Mouse (Mus musculus): ENCODE measurements around the gene Ndc1. TPM values are rescaled to one million over a fixed set of nuclear protein-coding genes. Genes with fewer than 3 reads are reported as not detected.

Gene Ndc1
- polyA plus RNA-seq (2012; ENCODE audit: insufficient read depth, insufficient read length, low replicate concordance, missing spikeins): not detected in 2 replicates

DNA sequence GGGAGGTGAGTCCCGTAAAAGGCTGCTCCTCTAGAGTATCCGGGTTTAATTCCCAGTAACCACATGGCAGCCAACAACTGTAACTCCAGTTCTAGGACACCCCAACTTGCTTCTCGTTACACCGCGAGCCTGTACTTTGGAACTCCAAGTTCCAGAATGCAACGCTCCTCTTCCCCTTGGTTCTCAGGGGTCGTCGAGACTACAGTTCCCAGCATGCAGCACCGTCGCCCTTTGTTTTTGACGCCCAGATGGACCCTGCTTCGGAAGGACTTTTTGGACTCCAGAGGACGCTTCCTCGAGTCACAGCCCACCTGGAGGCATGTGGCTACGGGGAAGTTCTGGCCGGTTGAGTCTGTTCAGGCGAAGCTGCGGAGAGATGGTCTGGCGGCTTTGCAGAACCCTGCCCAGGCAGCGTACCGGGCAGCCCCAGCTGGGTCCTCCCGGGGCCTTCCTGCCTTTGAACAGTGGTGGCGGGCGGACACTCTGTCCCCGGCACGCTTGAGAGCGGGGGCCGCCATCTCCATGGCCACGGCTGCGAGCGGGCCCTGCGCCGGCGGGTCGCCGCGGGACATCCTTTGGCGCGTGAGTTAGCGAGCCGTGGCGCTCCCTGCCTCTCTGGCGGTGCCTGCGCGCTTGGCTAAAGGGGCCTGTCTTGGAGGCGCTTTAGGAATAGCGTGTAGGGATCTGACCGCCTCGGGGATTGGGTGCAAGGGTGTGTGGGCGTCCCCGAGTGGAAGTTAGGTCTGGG is at the start of gene Ndc1:
Gene Ndc1, plus strand, starts transcription at position 218 of the 748 bp plus-strand sequence.
- peak within 1 kb of the TSS; percentile 66 for H3K4me3 ChIP-seq (ENCODE audit: insufficient read depth, low read depth, low read length)
- no peaks in the 10 kb centered on the region for H3K4me1 ChIP-seq (ENCODE audit: control insufficient read depth, insufficient read depth, low read length)
- WGBS: under 1% methylated on average over 51 of the region's 51 CpGs
- H3K27ac ChIP-seq (ENCODE audit: insufficient read depth, low read depth, low read length): peak within 1 kb of the TSS; percentile 95
- no peak for TF ChIP-seq POLR2A (IDR thresholded peaks at IDR 0.05; ENCODE audit: insufficient read depth, low read depth, low read length)
- no peak; the same call in 1 of the 2 replicates for TF ChIP-seq CTCF (IDR thresholded peaks at IDR 0.05; ENCODE audit: insufficient read depth, low read depth, low read length)

DNA sequence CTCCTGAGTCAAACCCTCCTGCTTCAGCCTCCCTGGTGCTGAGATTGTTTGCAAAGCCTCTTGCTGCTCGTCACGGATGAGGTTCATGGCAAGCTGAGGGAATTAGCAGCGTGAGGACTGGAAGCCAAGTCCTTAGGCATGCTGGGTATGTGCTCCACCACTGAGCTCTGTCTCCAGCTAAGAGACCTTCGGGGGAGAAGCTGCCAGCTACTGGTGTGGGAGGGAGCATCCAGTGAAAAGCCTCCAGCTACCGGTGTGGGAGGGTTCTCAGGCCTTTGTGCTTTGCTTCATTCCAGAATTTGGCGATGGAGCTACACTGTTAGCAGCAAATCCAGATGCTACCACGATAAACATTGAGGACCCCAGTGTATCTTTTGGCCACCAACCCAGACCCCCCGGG is 48.9 kb upstream of the Ndc1 start:
- TF ChIP-seq POLR2A (IDR thresholded peaks at IDR 0.05; ENCODE audit: insufficient read depth, low read depth, low read length) (no peak), CTCF (IDR thresholded peaks at IDR 0.05; ENCODE audit: insufficient read depth, low read depth, low read length) (no peak)
- WGBS: 48% methylated on average over 8 of the region's 8 CpGs
- Histone ChIP-seq H3K4me3 (ENCODE audit: insufficient read depth, low read depth, low read length) (no peak overlapping the region), H3K27ac (ENCODE audit: insufficient read depth, low read depth, low read length) (no peak overlapping the region), H3K4me1 (ENCODE audit: control insufficient read depth, insufficient read depth, low read length) (peaks cover 16% of the 10 kb centered on the region)

DNA sequence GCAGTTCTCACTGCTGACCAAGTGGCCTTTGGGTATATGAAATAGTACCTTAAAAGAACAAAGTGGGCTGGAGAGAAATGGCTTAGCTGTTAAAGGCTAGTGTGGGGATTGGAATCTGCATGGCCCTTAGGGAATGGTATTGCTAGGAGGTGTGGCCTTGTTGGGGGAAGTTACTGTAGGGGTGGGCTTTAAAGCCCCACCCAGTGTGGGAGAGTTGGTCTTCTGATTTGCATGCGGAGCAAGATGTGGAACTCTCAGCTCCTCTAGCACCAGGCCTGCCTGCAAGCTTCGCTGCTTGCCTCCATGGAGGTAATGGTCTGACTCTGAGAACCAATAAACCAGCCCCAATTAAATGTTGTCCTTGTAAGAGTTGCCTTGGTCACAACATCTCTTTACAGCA is 46.5 kb upstream of the Ndc1 start:
- Histone ChIP-seq H3K4me3 (ENCODE audit: insufficient read depth, low read depth, low read length) (no peak overlapping the region), H3K4me1 (ENCODE audit: control insufficient read depth, insufficient read depth, low read length) (peaks cover 12% of the 10 kb centered on the region; the same call in 1 of the 2 replicates), H3K27ac (ENCODE audit: insufficient read depth, low read depth, low read length) (no peak overlapping the region)
- WGBS: 86% methylated on average over 2 of the region's 2 CpGs
- TF ChIP-seq CTCF (IDR thresholded peaks at IDR 0.05; ENCODE audit: insufficient read depth, low read depth, low read length) (no peak), POLR2A (IDR thresholded peaks at IDR 0.05; ENCODE audit: insufficient read depth, low read depth, low read length) (no peak)

DNA sequence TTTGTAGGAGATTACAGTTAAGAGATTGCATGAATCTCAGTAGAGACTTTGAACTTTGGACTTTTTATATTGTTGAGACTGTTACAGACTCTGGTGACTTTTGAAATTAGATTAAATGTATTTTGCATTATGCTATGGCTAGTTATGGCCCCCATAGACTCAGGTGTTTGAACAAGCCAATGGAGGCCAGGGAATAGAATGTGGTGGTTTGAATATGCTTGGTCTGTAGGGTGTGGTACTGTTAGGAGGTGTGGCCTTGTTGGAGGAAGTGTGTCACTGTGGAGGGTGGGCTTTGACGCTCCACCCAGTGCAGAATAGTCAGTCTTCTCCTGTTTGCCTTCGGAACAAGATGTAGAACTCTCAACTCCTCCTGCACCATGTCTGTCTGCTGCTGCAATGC is 44.5 kb upstream of the Ndc1 start:
- Histone ChIP-seq H3K27ac (ENCODE audit: insufficient read depth, low read depth, low read length) (no peak overlapping the region), H3K4me1 (ENCODE audit: control insufficient read depth, insufficient read depth, low read length) (peaks cover 9% of the 10 kb centered on the region; the same call in 1 of the 2 replicates), H3K4me3 (ENCODE audit: insufficient read depth, low read depth, low read length) (no peak overlapping the region)
- TF ChIP-seq POLR2A (IDR thresholded peaks at IDR 0.05; ENCODE audit: insufficient read depth, low read depth, low read length) (no peak), CTCF (IDR thresholded peaks at IDR 0.05; ENCODE audit: insufficient read depth, low read depth, low read length) (no peak)
- WGBS: 94% methylated on average over 2 of the region's 2 CpGs

DNA sequence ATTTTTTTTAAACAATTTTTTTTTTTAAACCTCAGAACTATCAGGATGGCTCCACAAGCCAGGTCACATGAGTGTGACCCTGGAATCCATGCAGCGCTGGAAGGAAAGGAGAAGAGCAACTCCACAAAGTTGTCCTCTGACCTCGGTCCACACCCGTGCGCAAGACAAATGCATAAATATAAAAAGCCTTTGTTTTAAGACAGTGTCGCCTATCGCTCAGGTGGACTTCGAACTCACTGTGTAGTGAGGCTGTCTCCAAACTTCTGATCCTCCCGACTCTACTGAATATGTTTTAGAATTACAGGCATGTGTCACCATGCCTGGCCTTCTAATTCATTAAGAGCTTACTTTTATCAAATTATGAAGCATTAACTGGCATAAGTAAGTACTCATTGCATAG is 39.1 kb upstream of the Ndc1 start:
- WGBS: 95% methylated on average over 8 of the region's 8 CpGs
- Histone ChIP-seq H3K27ac (ENCODE audit: insufficient read depth, low read depth, low read length) (no peak overlapping the region), H3K4me1 (ENCODE audit: control insufficient read depth, insufficient read depth, low read length) (no peaks in the 10 kb centered on the region), H3K4me3 (ENCODE audit: insufficient read depth, low read depth, low read length) (no peak overlapping the region)
- TF ChIP-seq POLR2A (IDR thresholded peaks at IDR 0.05; ENCODE audit: insufficient read depth, low read depth, low read length) (no peak), CTCF (IDR thresholded peaks at IDR 0.05; ENCODE audit: insufficient read depth, low read depth, low read length) (no peak)

DNA sequence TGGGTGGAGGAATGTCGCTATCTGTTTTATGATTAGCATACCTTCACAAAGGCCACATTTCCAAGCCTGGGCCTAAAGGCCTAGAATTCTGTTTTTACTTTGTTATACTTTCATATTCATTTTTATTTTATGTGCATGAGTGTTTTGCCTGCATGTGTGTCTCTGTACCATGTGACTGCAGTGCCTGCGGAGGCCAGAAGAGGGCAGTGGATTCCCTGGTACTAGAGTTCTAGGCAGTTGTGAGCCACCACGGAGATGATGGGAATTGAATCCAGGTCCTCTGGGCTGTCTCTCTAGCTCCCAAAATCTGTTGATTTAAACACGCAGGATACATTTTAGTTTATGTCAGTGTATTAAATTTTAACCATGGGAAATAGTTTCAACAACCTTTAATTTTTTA is 34.1 kb upstream of the Ndc1 start:
- Histone ChIP-seq H3K4me1 (ENCODE audit: control insufficient read depth, insufficient read depth, low read length) (no peaks in the 10 kb centered on the region), H3K27ac (ENCODE audit: insufficient read depth, low read depth, low read length) (no peak overlapping the region), H3K4me3 (ENCODE audit: insufficient read depth, low read depth, low read length) (no peak overlapping the region)
- TF ChIP-seq CTCF (IDR thresholded peaks at IDR 0.05; ENCODE audit: insufficient read depth, low read depth, low read length): no peak
- TF ChIP-seq POLR2A (IDR thresholded peaks at IDR 0.05; ENCODE audit: insufficient read depth, low read depth, low read length): no peak
- 94% methylated on average over 4 of the region's 4 CpGs for WGBS

DNA sequence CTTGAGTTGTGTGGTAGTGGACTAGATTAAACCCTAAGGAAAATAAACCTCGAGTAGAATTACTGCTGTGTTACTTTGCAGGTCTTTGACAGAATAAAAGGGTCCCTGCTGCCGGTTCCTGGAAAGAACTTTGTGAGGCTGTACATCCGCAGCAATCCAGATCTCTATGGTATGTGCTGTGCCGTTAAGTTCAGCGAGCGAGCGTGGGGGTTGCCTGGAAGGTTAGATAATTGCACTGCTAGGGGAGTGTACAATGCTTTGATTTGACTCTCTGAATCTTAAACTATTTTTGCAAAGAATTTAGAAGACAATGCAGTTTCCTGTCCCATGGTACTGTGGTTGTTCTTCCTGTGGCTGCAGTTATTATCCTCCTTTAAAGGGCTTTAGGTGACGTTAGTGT is 31.2 kb upstream of the Ndc1 start:
- no peak for TF ChIP-seq CTCF (IDR thresholded peaks at IDR 0.05; ENCODE audit: insufficient read depth, low read depth, low read length)
- no peak for TF ChIP-seq POLR2A (IDR thresholded peaks at IDR 0.05; ENCODE audit: insufficient read depth, low read depth, low read length)
- Histone ChIP-seq H3K27ac (ENCODE audit: insufficient read depth, low read depth, low read length) (no peak overlapping the region), H3K4me3 (ENCODE audit: insufficient read depth, low read depth, low read length) (no peak overlapping the region), H3K4me1 (ENCODE audit: control insufficient read depth, insufficient read depth, low read length) (0 out of 2 replicates have a peak, but pooled peaks cover 2% of the 10 kb centered on the region)
- 57% methylated on average over 8 of the region's 8 CpGs for WGBS

DNA sequence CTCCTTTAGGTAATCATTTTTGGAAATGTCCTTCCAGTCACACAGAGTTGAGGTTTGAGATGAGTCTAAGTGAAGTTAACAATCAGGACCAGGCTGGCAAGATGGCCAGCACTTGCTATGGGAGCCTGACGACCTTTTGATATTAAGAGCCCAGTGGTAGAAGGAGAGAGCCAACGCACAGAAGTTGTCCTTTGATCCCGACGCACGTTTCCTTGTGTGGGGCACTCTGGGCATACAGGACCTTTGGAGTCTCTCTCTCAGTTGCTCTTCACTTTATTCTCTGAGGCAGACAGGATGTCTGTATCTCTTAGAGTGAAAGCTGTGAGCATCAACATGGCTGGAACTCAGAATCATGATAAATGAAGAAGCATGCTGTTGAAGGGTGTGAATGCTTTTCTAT is 30.1 kb upstream of the Ndc1 start:
- no peak overlapping the region for H3K4me3 ChIP-seq (ENCODE audit: insufficient read depth, low read depth, low read length)
- 0 out of 2 replicates have a peak, but pooled peaks cover 2% of the 10 kb centered on the region for H3K4me1 ChIP-seq (ENCODE audit: control insufficient read depth, insufficient read depth, low read length)
- H3K27ac ChIP-seq (ENCODE audit: insufficient read depth, low read depth, low read length): no peak overlapping the region
- WGBS: 89% methylated on average over 5 of the region's 5 CpGs
- TF ChIP-seq CTCF (IDR thresholded peaks at IDR 0.05; ENCODE audit: insufficient read depth, low read depth, low read length) (no peak), POLR2A (IDR thresholded peaks at IDR 0.05; ENCODE audit: insufficient read depth, low read depth, low read length) (no peak)

DNA sequence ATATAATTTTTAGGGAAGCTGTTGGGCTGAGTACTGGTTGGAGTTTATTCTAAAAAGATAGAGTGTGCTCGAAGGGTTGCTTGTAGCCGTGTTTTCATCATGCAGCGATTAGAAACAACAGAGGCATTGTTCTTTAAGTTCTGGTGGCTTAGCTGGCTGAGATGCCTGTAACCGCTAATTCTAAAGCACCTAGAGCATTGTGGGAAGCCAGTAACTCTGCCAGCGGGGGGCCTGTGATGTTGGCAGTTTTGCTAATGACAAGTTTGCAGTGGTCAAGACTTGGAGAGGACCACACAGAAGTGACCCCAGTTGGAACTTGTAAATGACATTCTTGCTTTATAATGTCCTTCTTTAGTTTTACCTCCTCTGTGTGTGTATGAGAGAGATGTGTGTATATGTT is 26.2 kb upstream of the Ndc1 start:
- TF ChIP-seq POLR2A (IDR thresholded peaks at IDR 0.05; ENCODE audit: insufficient read depth, low read depth, low read length) (no peak), CTCF (IDR thresholded peaks at IDR 0.05; ENCODE audit: insufficient read depth, low read depth, low read length) (no peak)
- 30% methylated on average over 5 of the region's 5 CpGs for WGBS

More for the DNA sequence above, 26.2 kb upstream of the Ndc1 start:
- H3K27ac ChIP-seq (ENCODE audit: insufficient read depth, low read depth, low read length): no peak overlapping the region
- 0 out of 2 replicates have a peak, but pooled peaks cover 6% of the 10 kb centered on the region for H3K4me1 ChIP-seq (ENCODE audit: control insufficient read depth, insufficient read depth, low read length)
- no peak overlapping the region for H3K4me3 ChIP-seq (ENCODE audit: insufficient read depth, low read depth, low read length)
